Mouse (Mus musculus) myocyte (in vitro differentiated cells): Measurements from ENCODE around the gene Ppp2r2d. TPM values are rescaled to one million over a fixed set of nuclear protein-coding genes. Genes with fewer than 3 reads are reported as not detected.
A peak's percentile ranks its signal among the peaks of the same experiment; 100 is the strongest.

ENCODE experiments used
- H3K27me3 ChIP-seq: one replicate; pipeline ENCODE4 v1.6.1; 2011; ENCODE audit not compliant: control insufficient read depth, insufficient read depth, insufficient read length
- H3K36me3 ChIP-seq: one replicate; pipeline ENCODE4 v1.6.1; 2011; ENCODE audit not compliant: control insufficient read depth, insufficient read depth
- H3K4me2 ChIP-seq: one replicate; pipeline ENCODE4 v1.6.1; 2011; ENCODE audit warnings: low read depth, control low read depth
- H3K4me3 ChIP-seq: one replicate; pipeline ENCODE4 v1.5.1; 2011; ENCODE audit warnings: mild to moderate bottlenecking, control low read depth, moderate library complexity
- H3K79me2 ChIP-seq: one replicate; pipeline ENCODE4 v1.6.1; 2011; ENCODE audit not compliant: control insufficient read depth, insufficient read depth
- H3ac ChIP-seq: one replicate; pipeline ENCODE4 v1.6.1; 2011; ENCODE audit not compliant: control insufficient read depth, insufficient read length
- CEBPB ChIP-seq: IDR thresholded peaks from 2 replicates; pipeline ENCODE4 v1.6.1; 2011; ENCODE audit warnings: mild to moderate bottlenecking, moderate library complexity; ENCODE audit not compliant: poor library complexity, insufficient read depth, severe bottlenecking
- E2F4 ChIP-seq: IDR thresholded peaks from one replicate; pipeline ENCODE4 v1.6.1; 2011; ENCODE audit warnings: mild to moderate bottlenecking, control low read depth, moderate library complexity; ENCODE audit not compliant: insufficient read depth
- MAX ChIP-seq: IDR thresholded peaks from one replicate; pipeline ENCODE4 v1.6.1; 2011; ENCODE audit warnings: low read depth, mild to moderate bottlenecking, control low read depth
- MYOD1 ChIP-seq, 3 experiments: IDR thresholded peaks; one replicate each; pipeline ENCODE4 v1.6.1; 2011; ENCODE audit warnings: control low read depth in 2 of 3, low read depth in 2 of 3, mild to moderate bottlenecking in 2 of 3, moderate library complexity in 1 of 3; ENCODE audit not compliant: insufficient read length in 2 of 3, control insufficient read depth in 1 of 3
- MYOG ChIP-seq, 3 experiments: IDR thresholded peaks; one replicate each; pipeline ENCODE4 v1.6.1; 2011; ENCODE audit warnings: control low read depth in 2 of 3, low read depth in 2 of 3, mild to moderate bottlenecking in 2 of 3; ENCODE audit not compliant: insufficient read length in 2 of 3, control insufficient read depth in 1 of 3, insufficient read depth in 1 of 3
- POLR2A ChIP-seq: IDR thresholded peaks from one replicate; pipeline ENCODE4 v1.6.1; 2011; ENCODE audit warnings: low read depth, mild to moderate bottlenecking, control low read depth, moderate library complexity; ENCODE audit not compliant: insufficient read length
- POLR2AphosphoS2 ChIP-seq: IDR thresholded peaks from one replicate; pipeline ENCODE4 v1.6.1; 2011; ENCODE audit warnings: low read depth, control low read depth; ENCODE audit not compliant: insufficient read length
- REST ChIP-seq: IDR thresholded peaks from one replicate; pipeline ENCODE4 v1.6.1; 2011; ENCODE audit warnings: mild to moderate bottlenecking, control low read depth, moderate library complexity; ENCODE audit not compliant: insufficient read depth, insufficient read length
- SRF ChIP-seq: IDR thresholded peaks from one replicate; pipeline ENCODE4 v1.6.1; 2011; ENCODE audit warnings: low read depth; ENCODE audit not compliant: control insufficient read depth, insufficient read length
- TCF12 ChIP-seq: IDR thresholded peaks from one replicate; pipeline ENCODE4 v1.6.1; 2011; ENCODE audit warnings: mild to moderate bottlenecking, control low read depth; ENCODE audit not compliant: poor library complexity, insufficient read depth, severe bottlenecking
- TCF3 ChIP-seq: IDR thresholded peaks from one replicate; pipeline ENCODE4 v1.6.1; 2011; ENCODE audit warnings: low read depth, control low read depth; ENCODE audit not compliant: insufficient read length
- USF1 ChIP-seq: IDR thresholded peaks from one replicate; pipeline ENCODE4 v1.6.1; 2011; ENCODE audit warnings: low read depth, mild to moderate bottlenecking, control low read depth, moderate library complexity
- polyA plus RNA-seq: library from polyadenylated mRNA; unstranded; fragments of >200 nt; fragmentation: generic; extraction: Trizol; gene quantifications from one replicate; pipeline ENCODE4 v1.2.1, GENCODE M21; 2012; ENCODE audit warnings: missing spikeins

Gene Ppp2r2d
- polyA plus RNA-seq, 1 experiment: 23.0 TPM

GRCm38 (mm10) chr7:138841436-138842151 lies 4.3 kb upstream of the Ppp2r2d start:
- H3ac ChIP-seq: no peak overlapping the region
- no peak overlapping the region for H3K4me2 ChIP-seq
- H3K36me3 ChIP-seq: no peaks in the 10 kb centered on the region
- H3K27me3 ChIP-seq: no peaks in the 10 kb centered on the region
- peaks cover 5% of the 10 kb centered on the region for H3K79me2 ChIP-seq
- TF ChIP-seq REST (no peak), TCF3 (no peak), CEBPB (no peak), MYOG (IDR thresholded peaks at IDR 0.05; ENCODE audit: control insufficient read depth in 1 of 3, insufficient read depth in 1 of 3, insufficient read length in 2 of 3, low read depth in 2 of 3) (no peak), E2F4 (no peak)
- no peak overlapping the region for H3K4me3 ChIP-seq

DNA sequence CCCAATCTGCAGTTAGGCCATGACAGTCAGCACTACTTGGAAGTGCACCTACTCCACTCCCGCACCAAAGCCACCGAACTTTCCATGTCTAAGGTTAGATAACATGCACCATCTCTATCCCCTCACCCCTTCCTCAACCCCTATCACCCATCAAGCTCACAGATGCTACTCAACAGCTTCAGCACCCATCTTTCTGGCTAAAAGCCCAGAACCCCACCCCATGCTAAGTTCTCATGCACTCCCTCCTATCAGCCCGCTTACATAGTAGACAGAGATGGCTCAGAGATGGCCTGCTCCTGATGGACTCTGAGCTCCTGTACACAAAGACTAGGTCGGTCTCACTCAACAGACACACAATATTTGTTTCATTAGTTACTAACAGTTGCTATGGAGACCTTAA lies 2.5 kb upstream of the Ppp2r2d start:
- no peaks in the 10 kb centered on the region for H3K36me3 ChIP-seq
- no peaks in the 10 kb centered on the region for H3K27me3 ChIP-seq
- no peak overlapping the region for H3ac ChIP-seq
- peaks cover 23% of the 10 kb centered on the region for H3K79me2 ChIP-seq
- H3K4me2 ChIP-seq: no peak overlapping the region
- H3K4me3 ChIP-seq: no peak overlapping the region
- no peak for TF ChIP-seq TCF12
- no peak for TF ChIP-seq REST
- no peak for TF ChIP-seq MYOD1 (IDR thresholded peaks at IDR 0.05; ENCODE audit: control insufficient read depth in 1 of 3, insufficient read length in 2 of 3, low read depth in 2 of 3)
- no peak for TF ChIP-seq TCF3
- no peak for TF ChIP-seq E2F4
- no peak for TF ChIP-seq MAX
- TF ChIP-seq USF1: no peak
- no peak for TF ChIP-seq CEBPB
- no peak for TF ChIP-seq SRF
- TF ChIP-seq MYOG (IDR thresholded peaks at IDR 0.05; ENCODE audit: control insufficient read depth in 1 of 3, insufficient read depth in 1 of 3, insufficient read length in 2 of 3, low read depth in 2 of 3): no peak
- TF ChIP-seq POLR2A: no peak
- no peak for TF ChIP-seq POLR2AphosphoS2

DNA sequence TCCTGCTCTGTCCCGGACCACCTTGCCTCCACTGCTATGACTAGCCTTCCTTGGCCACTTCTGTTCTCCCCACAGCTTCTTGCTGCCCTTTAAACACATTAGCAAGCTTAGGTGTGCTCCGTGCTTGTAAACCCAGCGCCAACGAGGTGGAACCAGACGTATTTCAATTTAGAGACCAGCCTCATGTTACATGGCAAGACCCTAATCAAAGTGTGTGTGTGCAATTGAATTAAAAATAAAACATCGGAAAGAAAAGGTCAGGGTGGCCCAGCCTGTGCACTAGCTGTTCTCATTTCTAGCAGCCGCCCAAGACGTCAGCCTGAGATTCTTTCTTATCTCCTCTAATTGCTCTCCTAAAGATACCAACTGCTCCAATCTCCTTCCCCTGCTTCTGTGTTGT lies 768 bp upstream of the Ppp2r2d start:
- Histone ChIP-seq H3ac (peak overlapping the region; percentile 89), H3K79me2 (peaks cover 39% of the 10 kb centered on the region), H3K27me3 (no peaks in the 10 kb centered on the region), H3K36me3 (no peaks in the 10 kb centered on the region), H3K4me3 (peak overlapping the region; percentile 65), H3K4me2 (peak overlapping the region; percentile 98)
- TF ChIP-seq TCF12 (no peak), REST (no peak), MYOG (IDR thresholded peaks at IDR 0.05; ENCODE audit: control insufficient read depth in 1 of 3, insufficient read depth in 1 of 3, insufficient read length in 2 of 3, low read depth in 2 of 3) (no peak), SRF (no peak), POLR2AphosphoS2 (no peak), MAX (no peak), MYOD1 (IDR thresholded peaks at IDR 0.05; ENCODE audit: control insufficient read depth in 1 of 3, insufficient read length in 2 of 3, low read depth in 2 of 3) (no peak), E2F4 (no peak), POLR2A (no peak), TCF3 (no peak), USF1 (no peak), CEBPB (no peak)

GRCm38 (mm10) chr7:138846502-138846991 lies 668 bp downstream of the Ppp2r2d start:
- H3K4me3 ChIP-seq: peak overlapping the region; percentile 65
- H3K79me2 ChIP-seq: peaks cover 52% of the 10 kb centered on the region
- no peaks in the 10 kb centered on the region for H3K27me3 ChIP-seq
- H3ac ChIP-seq: peak overlapping the region; percentile 89
- TF ChIP-seq POLR2A: no peak
- TF ChIP-seq MYOG (IDR thresholded peaks at IDR 0.05; ENCODE audit: control insufficient read depth in 1 of 3, insufficient read depth in 1 of 3, insufficient read length in 2 of 3, low read depth in 2 of 3): no peak
- no peak for TF ChIP-seq REST
- no peak for TF ChIP-seq POLR2AphosphoS2
- no peak for TF ChIP-seq TCF12
- TF ChIP-seq TCF3: no peak
- no peak for TF ChIP-seq MAX
- TF ChIP-seq SRF: no peak
- no peak for TF ChIP-seq CEBPB
- no peak for TF ChIP-seq USF1
- peak overlapping the region; percentile 91 for H3K4me2 ChIP-seq
- peaks cover 5% of the 10 kb centered on the region for H3K36me3 ChIP-seq
